Mouse (Mus musculus): ENCODE results near the gene Fgfbp1.

GRCm38 (mm10) chr5:43953241-43953640, 28.3 kb downstream of the Fgfbp1 start:
- TF ChIP-seq CTCF (conservative IDR thresholded peaks at IDR 0.05 in 1 of 2, IDR thresholded peaks at IDR 0.05 in 1 of 2; ENCODE audit: low read depth in 2 of 2, low read length in 2 of 2), result no peak
- no peak for TF ChIP-seq ZMIZ1 (IDR thresholded peaks at IDR 0.05; ENCODE audit: low read depth, low read length)
- TF ChIP-seq POLR2A (IDR thresholded peaks at IDR 0.05; ENCODE audit: low read depth, low read length), result no peak
- TF ChIP-seq E2F4 (IDR thresholded peaks at IDR 0.05; ENCODE audit: insufficient replicate concordance, low read depth, low read length), result no peak
- no peak for TF ChIP-seq KAT2A (IDR thresholded peaks at IDR 0.05; ENCODE audit: insufficient replicate concordance, low read length)
- TF ChIP-seq JUND (conservative IDR thresholded peaks at IDR 0.05; ENCODE audit: low read depth, low read length), result no peak
- no peak for TF ChIP-seq TBP (conservative IDR thresholded peaks at IDR 0.05; ENCODE audit: low read depth, low read length)

Data from CH12.LX (cell line).